Mouse (Mus musculus): ENCODE measurements around the gene Luc7l3. TPM values are rescaled to one million over a fixed set of nuclear protein-coding genes. Genes with fewer than 3 reads are reported as not detected.

Gene Luc7l3
- total RNA-seq, 2 experiments from 2014 or later, result 31.9 to 34.3 TPM

DNA sequence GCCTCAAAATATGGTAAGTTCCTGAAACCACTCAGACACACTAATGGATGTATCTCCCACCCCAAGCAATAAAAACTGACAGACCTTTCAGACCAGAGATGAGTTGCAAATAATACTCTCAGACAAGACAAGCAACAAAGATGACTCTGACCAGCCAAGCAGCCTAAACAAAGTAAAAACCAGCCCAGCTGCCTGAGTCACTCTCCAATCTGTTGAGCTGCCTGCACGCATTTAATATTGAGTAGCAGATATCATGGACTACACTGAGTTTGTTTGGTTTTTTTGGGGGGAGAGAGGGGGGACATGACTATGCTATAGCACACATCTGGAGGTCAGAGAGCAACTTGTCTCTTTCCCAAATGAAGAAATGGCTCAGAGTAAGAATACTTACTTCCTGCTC, 6.5 kb downstream of the Luc7l3 start:
- intact Hi-C loops (cut with DNase I), result no loop called here
- DNase-seq, result no peak

DNA sequence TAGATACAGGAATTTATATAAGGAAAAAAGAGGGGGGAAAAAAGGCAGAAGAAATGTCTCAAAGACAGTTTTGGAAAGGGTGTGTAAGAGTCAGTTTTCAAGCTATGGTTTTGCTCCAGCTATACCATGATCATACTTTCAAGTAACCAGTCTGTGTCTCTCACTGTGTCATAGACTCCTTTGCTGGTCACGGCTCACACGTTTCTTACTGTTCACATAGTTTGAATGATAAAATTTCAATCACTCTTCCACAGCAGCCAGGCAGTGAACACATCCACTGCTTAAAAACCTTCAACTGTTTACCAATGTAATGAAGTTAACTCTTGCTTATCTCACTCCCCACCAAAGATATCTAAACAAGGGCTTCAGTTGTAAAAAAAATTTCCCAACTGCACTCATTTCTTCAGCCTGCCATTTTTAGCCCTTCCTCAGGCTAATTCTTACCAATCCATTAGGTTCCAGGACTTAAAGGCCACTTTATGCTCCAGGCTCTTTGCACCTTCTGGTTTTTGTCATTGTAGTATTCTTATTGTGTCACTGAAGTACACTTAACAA, 7.6 kb downstream of the Luc7l3 start:
- intact Hi-C loops (cut with DNase I), result no loop called here
- no peak for DNase-seq

DNA sequence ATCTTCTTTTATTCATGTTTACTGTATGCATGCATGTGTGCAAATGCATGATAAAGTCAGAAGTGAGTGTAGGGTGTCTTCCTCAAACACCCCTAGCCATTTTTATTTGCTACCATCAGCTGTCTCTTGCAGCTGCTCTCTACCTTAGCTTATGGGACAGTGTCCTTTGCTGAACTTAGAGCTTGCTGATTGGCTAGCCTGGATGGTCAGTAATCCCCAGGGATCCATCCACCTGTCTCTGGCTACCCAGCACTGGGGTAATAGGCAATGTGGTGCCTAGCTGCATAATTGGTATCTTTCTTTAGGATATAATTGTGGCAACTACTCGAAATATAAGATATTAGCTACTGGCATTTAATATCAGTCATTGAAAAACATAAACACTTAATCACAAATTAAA, 9.1 kb downstream of the Luc7l3 start:
- DNase-seq, result no peak
- intact Hi-C loops (cut with DNase I), result no loop called here

DNA sequence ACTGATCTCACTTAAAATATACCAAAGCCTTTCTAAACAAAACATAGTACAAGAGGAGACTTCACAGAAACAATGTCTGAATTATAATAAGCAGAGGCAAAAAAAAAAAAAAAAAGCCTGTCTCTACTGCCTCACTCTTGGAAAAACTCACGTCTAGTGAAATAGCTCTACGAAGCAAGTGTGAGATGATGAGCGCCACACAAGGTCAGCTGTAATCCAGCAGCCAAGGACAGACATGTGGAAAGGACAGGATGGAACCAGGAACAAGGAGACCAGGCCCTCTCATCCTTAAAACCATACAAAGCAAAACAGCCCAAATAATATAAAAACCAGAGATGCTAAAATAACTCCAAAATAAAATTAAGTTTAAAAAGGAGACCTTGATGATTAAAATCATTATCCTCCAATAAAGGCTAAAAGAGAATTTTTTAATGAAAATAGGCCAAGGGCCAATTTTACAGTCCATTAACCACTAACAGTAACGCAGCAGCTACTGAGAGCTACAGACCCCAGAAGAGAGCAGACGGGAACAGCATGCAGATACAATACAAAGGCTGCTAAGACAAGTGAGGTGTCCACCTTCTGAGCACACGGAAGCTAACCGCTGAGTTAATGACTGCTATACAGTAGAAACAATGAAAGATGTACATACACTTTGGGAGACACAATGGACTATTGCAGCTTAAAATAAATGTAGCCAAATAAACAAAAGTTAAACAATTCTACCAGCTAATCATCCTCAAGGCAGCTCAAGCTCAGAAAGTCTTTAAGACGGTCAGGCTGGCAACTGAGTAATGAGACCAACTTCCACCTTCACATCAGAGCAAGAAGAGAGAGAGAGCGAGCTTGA, 26.6 kb downstream of the Luc7l3 start:
- no peak for DNase-seq
- intact Hi-C loops (cut with DNase I), result no loop called here

- DNase-seq, result no peak
- intact Hi-C loops (cut with DNase I), result no loop called here
Observed at GRCm38 (mm10) chr11:94290062-94290740, 31.6 kb downstream of the Luc7l3 start.

DNA sequence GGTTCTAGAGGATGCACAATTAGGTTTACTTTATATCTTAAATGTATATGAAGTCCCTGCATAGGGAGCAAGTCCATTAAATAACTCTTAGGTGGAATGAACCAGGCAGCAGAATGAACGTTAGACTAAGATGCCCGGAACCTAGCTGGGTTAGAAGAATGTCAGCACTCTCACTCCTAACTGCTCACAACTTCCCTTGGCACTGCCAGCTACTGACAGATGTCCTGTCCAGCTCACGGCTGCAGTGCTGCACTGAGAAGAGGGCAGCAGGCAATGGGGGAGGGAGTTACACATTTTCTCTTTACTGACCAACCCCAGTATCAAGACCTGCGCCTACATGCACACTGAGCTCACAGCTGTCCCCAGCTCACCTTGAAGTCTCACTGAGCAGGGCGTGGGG, 34.7 kb downstream of the Luc7l3 start:
- intact Hi-C loops (cut with DNase I), result no loop called here
- DNase-seq, result no peak

DNA sequence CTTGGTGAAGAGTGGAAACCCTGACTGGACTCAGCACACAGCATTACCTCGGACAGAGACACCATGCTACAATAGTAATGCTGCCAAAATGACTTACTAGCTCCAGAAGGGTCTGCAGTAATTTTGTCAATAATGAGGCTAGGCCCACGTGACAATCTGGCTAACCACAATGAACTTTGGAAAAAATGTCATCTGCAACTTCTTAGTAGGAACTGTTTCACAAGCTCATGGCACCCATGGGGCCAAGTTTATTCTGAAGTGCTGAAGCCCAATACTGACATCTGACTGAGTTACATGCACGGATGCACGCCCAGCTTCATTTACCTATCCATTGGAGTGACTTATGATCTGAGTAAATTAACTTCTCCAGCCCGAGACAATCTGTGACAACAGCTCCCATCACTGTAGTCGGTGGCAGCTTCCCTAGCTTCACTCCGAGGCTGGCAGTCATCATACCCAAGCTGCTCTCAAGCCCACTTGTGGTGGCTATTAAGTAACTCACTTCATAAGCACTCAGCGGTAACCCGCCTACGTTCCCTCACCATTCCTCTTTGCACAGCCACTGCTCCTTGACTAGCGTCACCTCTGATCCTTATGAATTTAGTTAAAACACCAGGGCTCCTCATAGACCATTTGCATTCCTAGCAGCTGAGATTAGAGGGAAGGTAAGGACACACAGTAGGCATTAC, 35.8 kb downstream of the Luc7l3 start:
- intact Hi-C loops (cut with DNase I), result no loop called here
- no peak for DNase-seq

GRCm38 (mm10) chr11:94283536-94284099, 38.2 kb downstream of the Luc7l3 start:
- DNase-seq, result no peak

DNA sequence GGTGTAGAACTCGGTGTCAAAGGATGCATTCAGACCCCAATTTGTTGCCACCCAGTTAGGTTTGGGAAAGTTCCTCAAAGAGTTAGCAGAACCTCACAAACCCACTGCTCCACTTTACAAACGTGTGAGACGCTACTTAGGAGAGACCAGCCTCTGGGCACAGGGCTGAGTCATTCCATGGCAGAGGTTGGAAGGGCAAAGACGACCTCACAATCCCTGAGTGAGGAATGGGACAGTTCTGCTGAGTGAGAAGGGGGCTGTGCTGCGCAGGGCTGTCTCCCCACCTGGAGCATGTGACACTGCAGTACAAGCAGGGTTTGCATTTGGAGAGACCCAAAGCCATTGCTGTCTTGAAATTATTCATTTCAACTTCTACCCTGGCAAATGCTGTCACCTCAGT, 39.5 kb downstream of the Luc7l3 start:
- intact Hi-C loops (cut with DNase I), result no loop called here
- no peak for DNase-seq

More at GRCm38 (mm10) chr11:94283536-94284099, 38.2 kb downstream of the Luc7l3 start:
- intact Hi-C loops (cut with DNase I), result no loop called here

DNA sequence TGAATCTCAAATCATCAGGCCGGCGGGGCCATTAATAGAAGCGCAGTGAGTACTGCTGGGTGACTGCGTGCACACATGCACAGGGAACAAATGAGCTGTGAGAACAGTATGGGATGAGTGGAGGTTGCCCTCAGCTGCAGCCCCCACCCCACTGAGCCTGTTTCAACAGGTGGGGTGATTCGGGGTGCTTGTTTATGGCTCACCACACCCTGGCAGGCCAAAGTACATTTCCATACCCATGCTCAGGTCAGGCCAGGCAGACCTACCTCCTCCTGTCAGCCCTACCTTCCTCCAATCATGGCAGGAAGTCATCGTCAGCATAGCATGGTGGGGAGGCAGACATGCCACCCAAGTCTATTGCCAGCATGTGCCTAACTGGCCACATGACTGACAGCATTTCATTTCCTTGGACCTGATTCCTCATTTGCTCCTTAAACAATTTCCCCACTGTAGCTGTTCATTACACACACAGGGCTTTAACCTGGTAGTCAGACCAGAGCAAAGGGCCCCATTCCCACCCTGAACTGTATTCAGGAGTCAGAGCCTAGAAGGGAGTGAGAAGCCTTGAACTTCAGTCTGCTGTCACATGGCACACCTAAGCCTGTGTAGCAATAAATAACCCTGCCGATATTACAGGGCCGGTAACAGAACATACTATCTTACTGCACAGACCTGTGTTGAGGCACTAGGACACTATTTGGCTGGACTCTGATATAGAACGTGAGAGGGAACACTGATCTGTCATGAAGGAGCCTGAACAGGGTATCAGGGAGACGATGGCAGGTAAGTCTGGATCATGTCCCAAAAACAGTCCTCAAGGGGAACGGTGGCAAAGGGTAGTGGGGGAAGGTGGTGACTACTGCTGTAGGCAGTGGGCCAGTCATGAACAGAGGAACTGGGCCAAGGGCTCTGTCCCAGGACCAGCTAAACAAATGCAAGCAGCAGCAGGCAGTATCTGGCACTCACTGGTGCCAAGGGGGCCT, 40.3 kb downstream of the Luc7l3 start, which contains the start of gene Gm21885:
TSS of gene Gm21885 (plus strand) at position 675 of the 983 bp plus-strand sequence.
- peak; percentile 20 to 31 for DNase-seq
- intact Hi-C loops (cut with DNase I), result no loop called here

- intact Hi-C loops (cut with DNase I), result loop anchor here (1.0 to 2.0 kb wide), 2 partner anchors 41 to 148 kb away; no protein-coding TSS in a partner anchor
- DNase-seq, result peak; percentile 88 to 89
Observed at GRCm38 (mm10) chr11:94276869-94277337, 44.9 kb downstream of the Luc7l3 start.

GRCm38 (mm10) chr11:94275686-94276085, 46.1 kb downstream of the Luc7l3 start:
- no peak for DNase-seq
- intact Hi-C loops (cut with DNase I), result loop anchor here (2.0 kb wide), 1 partner anchor 147 kb away; no protein-coding TSS in a partner anchor

GRCm38 (mm10) chr11:94275226-94275625, 46.6 kb downstream of the Luc7l3 start:
- intact Hi-C loops (cut with DNase I), result no loop called here
- no peak for DNase-seq

DNA sequence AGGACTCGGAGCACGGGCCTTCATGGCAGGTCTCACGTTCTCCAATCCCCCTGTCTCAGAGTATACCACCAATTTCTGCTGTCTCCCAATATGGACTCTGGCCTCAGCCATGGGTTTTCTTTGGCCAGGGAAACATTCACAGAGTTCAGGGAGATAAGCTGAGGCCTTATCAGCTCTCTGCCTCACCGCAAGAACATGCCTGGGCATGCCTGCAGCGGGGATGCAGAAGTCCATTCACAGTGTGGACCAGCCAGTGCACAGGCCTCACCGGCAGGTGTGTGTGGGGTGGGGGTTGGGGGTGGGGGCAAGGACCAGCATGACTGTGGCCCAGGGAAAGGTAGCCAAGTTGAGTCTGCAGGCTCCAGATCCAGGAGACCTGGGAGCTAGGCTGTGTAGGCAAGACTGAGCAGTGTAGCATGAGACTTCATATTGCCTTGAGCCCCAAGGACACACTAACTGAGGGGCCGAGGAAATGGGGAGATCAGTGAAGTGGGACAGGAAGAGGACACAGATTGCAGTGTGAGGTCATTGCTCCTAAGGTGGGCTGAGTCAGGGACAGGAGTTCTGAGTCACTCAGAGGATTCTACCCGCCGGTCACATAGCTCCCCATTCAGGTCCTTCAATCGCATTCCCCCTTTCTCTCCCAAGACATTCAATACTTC, 47.5 kb downstream of the Luc7l3 start:
- intact Hi-C loops (cut with DNase I), result no loop called here
- no peak for DNase-seq

- intact Hi-C loops (cut with DNase I), result no loop called here
- no peak for DNase-seq
Observed at GRCm38 (mm10) chr11:94272960-94273927, 48.5 kb downstream of the Luc7l3 start.

DNA sequence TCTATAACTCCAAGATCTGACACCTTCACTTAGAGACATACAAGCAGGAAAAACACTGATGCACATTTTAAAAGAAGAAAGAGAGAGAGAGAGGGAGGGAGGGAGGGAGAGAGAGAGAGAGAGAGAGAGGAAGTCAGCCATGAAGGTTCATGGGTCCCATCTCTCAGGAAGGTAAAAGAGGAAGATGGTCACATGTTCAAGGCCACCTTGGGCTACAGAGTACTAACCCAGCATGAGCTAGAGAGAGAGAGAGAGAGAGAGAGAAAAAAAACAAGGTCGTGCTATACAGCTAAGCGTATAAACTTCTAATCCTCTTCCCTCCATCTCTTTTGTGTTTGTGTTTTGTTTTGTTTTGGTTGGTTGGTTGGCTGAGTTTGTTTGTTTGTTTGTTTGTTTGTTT, 50.8 kb downstream of the Luc7l3 start:
- intact Hi-C loops (cut with DNase I), result no loop called here
- no peak for DNase-seq

GRCm38 (mm10) chr11:94269906-94270305, 51.9 kb downstream of the Luc7l3 start:
- intact Hi-C loops (cut with DNase I), result no loop called here

More at GRCm38 (mm10) chr11:94269906-94270305, 51.9 kb downstream of the Luc7l3 start:
- DNase-seq, result no peak
